Mouse (Mus musculus): Measurements from ENCODE around the gene Gm10065. TPM values are rescaled to one million over a fixed set of nuclear protein-coding genes. Genes with fewer than 3 reads are reported as not detected.
A peak's percentile ranks its signal among the peaks of the same experiment; 100 is the strongest.

Gene Gm10065
- total and polyA plus RNA-seq, 3 experiments, result not detected

DNA sequence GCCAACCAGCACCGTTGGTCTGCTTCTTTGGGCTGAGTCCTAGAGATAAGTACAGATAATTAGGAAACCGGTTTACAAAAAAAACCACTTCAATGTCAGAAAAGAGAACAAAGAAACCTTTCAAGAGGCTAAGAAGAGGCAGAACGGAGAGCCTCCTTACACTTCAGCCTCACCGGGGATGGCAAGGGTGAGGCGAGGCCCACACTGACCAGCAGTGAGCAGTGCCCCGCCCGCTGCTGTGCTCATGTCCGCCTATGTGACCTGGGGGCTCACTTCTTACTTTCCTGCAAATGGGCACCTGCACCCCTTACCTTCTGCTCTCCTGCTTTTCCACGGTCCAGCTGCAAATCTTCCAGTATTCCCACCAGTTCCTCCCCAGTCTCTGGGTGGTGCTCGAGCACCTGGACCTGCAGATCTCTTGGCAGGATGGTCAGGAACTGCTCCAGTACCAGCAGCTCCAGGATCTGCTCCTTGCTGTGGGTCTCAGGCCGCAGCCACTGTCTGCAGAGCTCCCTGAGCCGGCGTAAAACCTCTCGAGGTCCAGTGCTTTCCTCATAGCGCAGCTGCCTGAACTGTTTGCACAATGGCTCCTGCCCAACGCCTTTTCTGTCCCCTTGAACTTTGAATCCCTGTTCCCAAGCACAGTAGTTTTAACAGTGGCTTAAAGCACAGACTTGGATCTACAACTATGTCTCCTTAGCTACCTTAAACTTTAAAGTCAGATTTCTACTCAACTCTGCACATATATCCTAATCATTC is 31.2 kb downstream of the Gm10065 start:
- Histone ChIP-seq H3K4me1 (ENCODE audit: control insufficient read depth in 1 of 2, insufficient read depth in 2 of 2) (peaks cover 10 to 66% of the 10 kb centered on the region in 2 experiments; a peak in 3 of 4 replicates), H3K79me2 (replicated peaks; ENCODE audit: control insufficient read depth, extremely low read depth, insufficient read depth, poor library complexity, severe bottlenecking) (peaks cover 31% of the 10 kb centered on the region), H3K4me3 (replicated peaks in 1 of 3; ENCODE audit: low read depth in 2 of 3, low read length in 2 of 3, poor library complexity in 1 of 3) (no peak overlapping the region), H3K9ac (ENCODE audit: insufficient read depth, low read depth) (no peak overlapping the region), H3K36me3 (replicated peaks in 1 of 2; ENCODE audit: control insufficient read depth in 1 of 2, insufficient read depth in 1 of 2, low read length in 1 of 2) (peaks cover 36 to 79% of the 10 kb centered on the region in 2 experiments), H3K9me3 (replicated peaks; ENCODE audit: low read length) (peaks cover 2% of the 10 kb centered on the region), H3K4me2 (ENCODE audit: insufficient read depth, low read depth, poor library complexity, severe bottlenecking) (no peak overlapping the region), H3K27ac (ENCODE audit: insufficient read depth, low read depth) (no peak overlapping the region), H3K27me3 (replicated peaks) (no peaks in the 10 kb centered on the region)
- no peak for TF ChIP-seq GABPA (IDR thresholded peaks at IDR 0.05; ENCODE audit: insufficient replicate concordance, low read depth, low read length)
- TF ChIP-seq IRF4 (IDR thresholded peaks at IDR 0.05; ENCODE audit: low read depth, low read length), result no peak
- no peak for TF ChIP-seq MAX (IDR thresholded peaks at IDR 0.05; ENCODE audit: low read length)
- TF ChIP-seq E2F4 (IDR thresholded peaks at IDR 0.05; ENCODE audit: insufficient replicate concordance, low read depth, low read length), result no peak
- TF ChIP-seq POLR2A (IDR thresholded peaks at IDR 0.05; ENCODE audit: low read depth, low read length), result no peak
- TF ChIP-seq USF2 (conservative IDR thresholded peaks at IDR 0.05; ENCODE audit: low read depth, low read length), result no peak
- TF ChIP-seq NELFE (IDR thresholded peaks at IDR 0.05; ENCODE audit: low read depth, low read length), result no peak
- no peak for TF ChIP-seq MYC (IDR thresholded peaks at IDR 0.05; ENCODE audit: low read depth, low read length)
- no peak for TF ChIP-seq UBTF (IDR thresholded peaks at IDR 0.05; ENCODE audit: low read depth, low read length)
- no peak for DNase-seq (ENCODE audit: extremely low read depth)
- in situ Hi-C loops (cut with MboI; ENCODE audit: low pct_ligation_motif_present, low pct_unique_long_range_greater_than_20kb, low sequenced_read_pairs), result no loop called here
- dilution Hi-C loops (cut with MboI; ENCODE audit: extremely low pct_ligation_motif_present, extremely low pct_unique_long_range_greater_than_20kb, low sequenced_read_pairs), result no loop called here

DNA sequence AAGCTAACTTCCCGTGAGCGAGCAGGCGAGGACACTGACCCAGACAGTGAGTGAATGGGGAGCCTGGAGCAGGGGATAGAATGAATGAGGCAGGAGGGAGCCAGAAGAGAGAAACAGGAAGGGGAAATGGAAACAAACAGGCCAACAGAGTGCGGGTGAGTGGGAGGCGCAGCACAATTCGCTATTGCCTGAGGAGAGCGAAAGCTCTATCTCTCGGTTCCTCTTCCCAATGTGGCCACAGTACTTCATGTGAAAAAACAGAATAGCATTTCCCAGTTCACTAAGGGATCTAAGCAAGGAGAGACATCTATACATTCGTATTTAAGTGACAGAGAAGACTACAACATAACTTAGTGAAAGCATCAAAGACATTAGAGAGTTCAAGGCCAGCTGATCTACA is 32.4 kb downstream of the Gm10065 start:
- H3K27me3 ChIP-seq (replicated peaks), result no peaks in the 10 kb centered on the region
- dilution Hi-C loops (cut with MboI; ENCODE audit: extremely low pct_ligation_motif_present, extremely low pct_unique_long_range_greater_than_20kb, low sequenced_read_pairs), result no loop called here
- peaks cover 39 to 82% of the 10 kb centered on the region in 2 experiments for H3K36me3 ChIP-seq (replicated peaks in 1 of 2; ENCODE audit: control insufficient read depth in 1 of 2, insufficient read depth in 1 of 2, low read length in 1 of 2)
- peak overlapping the region; percentile 93 for H3K4me2 ChIP-seq (ENCODE audit: insufficient read depth, low read depth, poor library complexity, severe bottlenecking)
- TF ChIP-seq EP300 (IDR thresholded peaks at IDR 0.05; ENCODE audit: low read length) (peak; percentile 77), CHD2 (IDR thresholded peaks at IDR 0.05; ENCODE audit: low read length) (0 out of 2 replicates have a peak, but pooled peaks have one; percentile 6), IRF4 (IDR thresholded peaks at IDR 0.05; ENCODE audit: low read depth, low read length) (peak; percentile 86), UBTF (IDR thresholded peaks at IDR 0.05; ENCODE audit: low read depth, low read length) (no peak)
- peak; percentile 61 for DNase-seq (ENCODE audit: extremely low read depth)
- H3K4me3 ChIP-seq (replicated peaks in 1 of 3; ENCODE audit: low read depth in 2 of 3, low read length in 2 of 3, poor library complexity in 1 of 3), result no peak overlapping the region
- peaks cover 19% of the 10 kb centered on the region for H3K79me2 ChIP-seq (replicated peaks; ENCODE audit: control insufficient read depth, extremely low read depth, insufficient read depth, poor library complexity, severe bottlenecking)
- in situ Hi-C loops (cut with MboI; ENCODE audit: low pct_ligation_motif_present, low pct_unique_long_range_greater_than_20kb, low sequenced_read_pairs), result no loop called here
- H3K9ac ChIP-seq (ENCODE audit: insufficient read depth, low read depth), result 0 out of 2 replicates have a peak overlapping the region, but pooled peaks have one; percentile 13
- H3K4me1 ChIP-seq (ENCODE audit: control insufficient read depth in 1 of 2, insufficient read depth in 2 of 2), result peaks cover 14 to 64% of the 10 kb centered on the region in 2 experiments; a peak in 3 of 4 replicates
- peak overlapping the region; percentile 46 for H3K27ac ChIP-seq (ENCODE audit: insufficient read depth, low read depth)
- H3K9me3 ChIP-seq (replicated peaks; ENCODE audit: low read length), result peaks cover 2% of the 10 kb centered on the region

DNA sequence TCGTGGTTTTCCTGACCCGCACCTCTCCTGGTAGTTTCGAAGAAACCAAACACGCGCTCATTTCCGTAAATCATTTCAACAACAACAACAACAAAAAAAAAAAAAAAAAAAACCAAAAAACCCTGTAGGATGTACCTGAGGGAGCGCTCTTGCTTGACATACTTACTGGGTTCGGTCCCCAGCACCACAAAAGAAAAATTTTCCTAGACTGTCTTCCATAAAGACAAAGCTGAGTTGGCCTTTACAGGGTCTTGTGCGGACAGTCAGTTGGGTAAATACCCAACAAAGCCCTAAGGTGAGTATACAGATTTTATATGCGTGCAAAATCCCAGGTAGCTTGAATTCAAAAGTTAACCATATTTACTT is 38.1 kb downstream of the Gm10065 start:
- peaks cover 10 to 52% of the 10 kb centered on the region in 2 experiments; a peak in 3 of 4 replicates for H3K4me1 ChIP-seq (ENCODE audit: control insufficient read depth in 1 of 2, insufficient read depth in 2 of 2)
- H3K79me2 ChIP-seq (replicated peaks; ENCODE audit: control insufficient read depth, extremely low read depth, insufficient read depth, poor library complexity, severe bottlenecking), result peaks cover 4% of the 10 kb centered on the region
- in situ Hi-C loops (cut with MboI; ENCODE audit: low pct_ligation_motif_present, low pct_unique_long_range_greater_than_20kb, low sequenced_read_pairs) (no loop called here), dilution Hi-C loops (cut with MboI; ENCODE audit: extremely low pct_ligation_motif_present, extremely low pct_unique_long_range_greater_than_20kb, low sequenced_read_pairs) (no loop called here)
- H3K4me3 ChIP-seq (replicated peaks in 1 of 3; ENCODE audit: low read depth in 2 of 3, low read length in 2 of 3, poor library complexity in 1 of 3), result peak overlapping the region; percentile 61 to 66 (median 63)
- no peak for DNase-seq (ENCODE audit: extremely low read depth)
- peak overlapping the region; percentile 53 for H3K4me2 ChIP-seq (ENCODE audit: insufficient read depth, low read depth, poor library complexity, severe bottlenecking)
- H3K27ac ChIP-seq (ENCODE audit: insufficient read depth, low read depth), result no peak overlapping the region
- H3K9ac ChIP-seq (ENCODE audit: insufficient read depth, low read depth), result peak overlapping the region; percentile 46; the same call in 1 of the 2 replicates
- H3K9me3 ChIP-seq (replicated peaks; ENCODE audit: low read length), result no peaks in the 10 kb centered on the region
- no peak for TF ChIP-seq SIN3A (IDR thresholded peaks at IDR 0.05; ENCODE audit: low read length)
- 0 out of 2 replicates have a peak, but pooled peaks have one; percentile 24 for TF ChIP-seq POLR2AphosphoS2 (IDR thresholded peaks at IDR 0.05; ENCODE audit: low read depth, low read length)
- no peak for TF ChIP-seq ETS1 (conservative IDR thresholded peaks at IDR 0.05; ENCODE audit: low read depth, low read length)
- no peak for TF ChIP-seq ZKSCAN1 (IDR thresholded peaks at IDR 0.05; ENCODE audit: borderline replicate concordance, low read depth, low read length)
- no peak for TF ChIP-seq CHD1 (IDR thresholded peaks at IDR 0.05; ENCODE audit: low read depth, low read length)
- TF ChIP-seq KAT2A (IDR thresholded peaks at IDR 0.05; ENCODE audit: insufficient replicate concordance, low read length), result no peak
- H3K36me3 ChIP-seq (replicated peaks in 1 of 2; ENCODE audit: control insufficient read depth in 1 of 2, insufficient read depth in 1 of 2, low read length in 1 of 2), result peaks cover 20 to 34% of the 10 kb centered on the region in 2 experiments
- H3K27me3 ChIP-seq (replicated peaks), result no peaks in the 10 kb centered on the region
